Mouse (Mus musculus) cerebellum, adult 9-11 months (tissue): ENCODE measurements around the gene Rab8a.
A peak's percentile ranks its signal among the peaks of the same experiment; 100 is the strongest.

ENCODE experiments used
- DNase-seq: peaks from one replicate; pipeline ENCODE4 v3.0.0; 2022

The Rab8a gene

DNA sequence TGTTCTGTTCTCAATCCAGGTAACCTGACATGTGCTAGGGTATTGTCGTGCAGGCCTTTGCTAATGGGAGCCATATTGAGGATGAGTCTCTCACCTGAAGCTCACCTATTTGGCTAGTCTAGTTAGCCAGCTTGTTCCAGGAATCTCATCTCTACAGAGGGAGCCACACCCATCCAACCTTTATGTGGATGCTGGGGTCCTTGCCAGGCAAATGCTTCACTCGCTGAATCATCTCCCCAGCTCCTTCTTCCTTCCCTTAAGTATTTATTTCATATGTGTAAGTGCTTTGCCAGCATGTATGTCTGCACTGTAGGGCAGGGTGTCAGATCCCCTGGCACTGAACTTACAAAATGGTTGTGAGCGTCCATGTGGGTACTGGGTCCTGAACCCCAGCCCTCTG lies 14.4 kb upstream of the Rab8a start:
- no peak for DNase-seq

DNA sequence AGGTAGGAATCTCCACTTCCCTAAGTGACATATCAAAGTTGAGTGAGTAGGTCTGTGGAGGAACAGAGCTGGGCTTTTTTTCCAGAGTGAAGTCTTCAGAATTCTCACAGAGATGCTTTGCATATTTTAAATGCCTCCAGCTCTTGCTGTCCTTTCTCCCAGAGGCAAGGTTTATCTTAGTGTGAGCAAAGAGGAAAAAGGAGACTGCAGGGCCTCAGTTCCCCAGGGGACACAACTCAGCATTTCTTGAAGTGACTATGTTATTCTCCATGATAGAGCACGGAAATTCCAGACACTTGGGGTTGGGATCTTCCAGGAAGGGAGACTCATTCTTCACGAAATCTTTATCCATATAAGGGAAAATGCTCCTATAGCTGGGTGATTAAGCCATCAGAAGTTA lies 13.7 kb upstream of the Rab8a start:
- DNase-seq = no peak

DNA sequence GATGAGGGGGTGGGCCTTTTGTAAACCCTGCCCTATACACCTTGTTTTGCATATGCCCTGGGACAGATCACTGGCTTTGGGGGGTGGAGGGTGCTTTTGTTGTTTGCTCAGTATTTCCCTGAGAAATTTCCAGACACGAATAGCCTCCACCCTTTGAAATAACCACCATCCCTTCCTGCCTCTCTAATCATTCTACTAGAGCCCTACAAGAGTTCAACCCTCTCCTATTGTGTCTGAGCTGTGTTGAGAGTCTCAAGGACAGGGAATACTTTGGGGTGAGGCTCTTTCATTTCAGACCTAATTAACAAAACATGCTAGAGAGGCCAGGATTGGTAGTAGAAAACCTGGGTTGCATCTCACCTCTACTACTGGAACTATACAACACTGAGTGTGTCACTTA lies 11.9 kb upstream of the Rab8a start:
- no peak for DNase-seq

DNA sequence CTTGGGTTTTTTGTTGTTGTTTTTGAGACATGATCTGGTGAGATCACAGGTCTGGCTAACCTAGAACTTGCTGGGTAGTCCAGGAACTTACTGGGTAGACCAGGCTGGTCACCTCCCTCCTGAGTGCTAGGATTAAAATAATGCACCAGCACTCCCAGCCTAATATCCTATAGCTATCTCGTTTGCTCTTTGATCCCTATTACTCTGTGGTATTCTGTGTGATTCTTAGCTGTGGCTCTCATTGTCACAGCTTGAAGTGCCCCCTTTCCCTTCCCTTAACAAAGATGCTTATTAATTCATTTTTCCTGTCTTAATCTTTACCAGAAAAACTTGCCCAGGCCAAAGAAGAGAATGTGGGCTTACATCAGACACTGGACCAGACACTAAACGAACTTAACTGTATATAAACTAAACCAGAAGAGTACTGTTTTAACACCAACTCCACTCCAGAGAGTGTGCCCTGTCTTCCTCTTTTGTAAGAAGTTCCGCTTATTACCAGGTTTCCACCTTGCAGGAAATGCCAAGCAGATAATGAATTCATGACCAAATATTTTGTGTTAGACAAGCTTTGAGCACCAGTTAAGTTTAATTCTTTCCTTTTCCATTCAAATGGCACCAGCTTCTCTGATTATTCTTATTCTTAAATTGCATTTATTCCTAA lies 9.5 kb upstream of the Rab8a start:
- no peak for DNase-seq

GRCm38 (mm10) chr8:72153382-72153781 lies 7.6 kb upstream of the Rab8a start:
- no peak for DNase-seq

DNA sequence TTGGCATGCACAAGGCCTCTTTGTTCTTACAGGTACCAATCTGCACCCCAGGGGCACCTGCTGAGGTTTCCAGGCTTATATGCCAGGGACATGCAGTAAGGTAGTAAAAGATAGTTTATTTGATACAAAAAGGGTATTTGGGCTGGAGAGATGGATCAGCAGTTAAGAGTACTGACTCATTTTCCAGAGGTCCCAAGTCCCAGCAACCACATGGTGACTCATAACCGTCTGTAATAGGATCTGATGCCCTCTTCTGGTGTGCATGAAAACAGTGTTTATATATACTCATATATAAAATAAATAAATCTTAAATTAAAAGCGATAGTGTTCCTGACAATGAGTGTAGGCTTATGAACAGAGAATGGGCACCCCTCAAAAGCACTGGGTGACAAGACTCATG lies 2.9 kb upstream of the Rab8a start:
- no peak for DNase-seq

DNA sequence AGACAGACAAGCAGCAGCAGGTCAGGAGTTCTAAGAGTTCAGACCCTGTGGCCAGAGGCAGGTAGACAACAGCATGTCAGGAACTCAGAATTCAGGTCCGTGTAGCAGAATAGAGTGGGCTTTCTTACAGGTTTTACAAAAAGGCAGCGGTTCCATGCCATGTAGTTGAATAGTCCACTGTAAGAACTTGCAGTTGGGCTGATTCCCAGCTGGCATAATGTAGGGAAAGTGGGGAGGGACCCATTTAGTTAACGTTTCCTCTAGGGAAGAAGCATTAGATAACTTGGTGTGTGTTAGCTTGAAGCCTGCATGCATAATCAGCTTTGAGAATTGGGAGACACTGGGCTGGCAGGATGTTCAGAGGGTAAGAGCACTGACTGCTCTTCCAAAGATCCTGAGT lies 2.3 kb upstream of the Rab8a start:
- no peak for DNase-seq

DNA sequence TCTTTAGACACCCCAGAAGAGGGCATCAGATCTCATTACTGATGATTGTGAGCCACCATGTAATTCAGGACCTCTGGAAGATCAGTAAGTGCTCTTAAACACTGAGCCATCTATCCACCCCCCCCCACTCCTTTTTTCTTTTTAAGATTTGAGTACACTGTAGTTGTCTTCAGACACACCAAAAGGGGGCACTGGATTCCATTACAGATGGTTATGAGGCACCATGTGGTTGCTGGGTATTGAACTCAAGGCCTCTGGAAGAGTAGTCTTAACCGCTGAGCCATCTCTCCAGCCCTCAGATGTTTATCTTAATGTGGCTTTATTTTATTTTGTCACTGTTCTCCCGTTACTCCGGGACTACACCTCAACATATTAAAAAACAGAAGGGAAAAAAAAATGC lies 993 bp upstream of the Rab8a start:
- peak; percentile 54 for DNase-seq

DNA sequence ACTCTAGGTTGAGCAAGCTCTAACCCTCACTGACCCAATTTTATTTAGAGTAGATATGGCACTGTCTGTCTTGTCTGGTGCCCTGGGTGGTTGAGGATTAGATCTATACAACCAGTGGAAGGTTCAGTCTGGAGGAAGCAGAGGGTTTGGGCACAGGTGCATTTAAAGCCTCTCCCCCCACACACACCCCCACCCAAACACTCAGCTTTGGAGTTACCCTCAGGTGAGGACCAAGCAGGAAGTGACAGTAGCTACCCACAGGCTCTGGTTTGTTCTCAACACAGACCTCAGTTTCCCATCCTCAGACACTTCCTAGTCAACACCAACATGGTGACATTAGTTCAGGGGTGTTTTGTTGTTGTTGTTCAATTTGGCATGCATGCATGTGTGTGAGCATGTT lies 1.8 kb downstream of the Rab8a start:
- no peak for DNase-seq

DNA sequence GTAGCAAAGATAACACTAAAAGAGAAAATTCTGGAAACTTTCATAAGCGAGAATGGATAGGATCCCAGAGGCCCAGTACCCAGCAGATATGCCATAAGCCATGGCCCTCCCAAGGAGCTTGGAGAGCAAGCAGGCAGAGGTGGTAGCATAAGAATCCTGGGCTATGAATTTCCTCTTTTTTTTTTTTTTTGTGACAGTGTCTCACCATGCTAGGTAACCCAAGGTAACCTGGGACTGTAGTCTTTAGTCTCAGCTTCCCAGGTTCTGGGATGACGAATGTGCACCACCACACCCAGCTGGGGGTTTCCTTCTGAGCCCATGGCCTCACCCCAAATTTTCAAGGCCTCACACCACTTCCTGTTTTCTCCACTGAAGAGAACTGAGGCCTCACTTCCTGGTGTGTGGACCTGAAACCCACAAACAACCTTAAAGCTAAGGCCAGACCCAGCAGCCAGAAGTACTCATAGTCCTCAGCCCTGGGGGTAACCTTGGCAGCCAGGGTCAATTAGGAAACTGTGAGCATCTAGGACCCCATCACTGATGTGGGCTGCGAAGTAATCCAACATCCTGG lies 8.2 kb downstream of the Rab8a start:
- no peak for DNase-seq

DNA sequence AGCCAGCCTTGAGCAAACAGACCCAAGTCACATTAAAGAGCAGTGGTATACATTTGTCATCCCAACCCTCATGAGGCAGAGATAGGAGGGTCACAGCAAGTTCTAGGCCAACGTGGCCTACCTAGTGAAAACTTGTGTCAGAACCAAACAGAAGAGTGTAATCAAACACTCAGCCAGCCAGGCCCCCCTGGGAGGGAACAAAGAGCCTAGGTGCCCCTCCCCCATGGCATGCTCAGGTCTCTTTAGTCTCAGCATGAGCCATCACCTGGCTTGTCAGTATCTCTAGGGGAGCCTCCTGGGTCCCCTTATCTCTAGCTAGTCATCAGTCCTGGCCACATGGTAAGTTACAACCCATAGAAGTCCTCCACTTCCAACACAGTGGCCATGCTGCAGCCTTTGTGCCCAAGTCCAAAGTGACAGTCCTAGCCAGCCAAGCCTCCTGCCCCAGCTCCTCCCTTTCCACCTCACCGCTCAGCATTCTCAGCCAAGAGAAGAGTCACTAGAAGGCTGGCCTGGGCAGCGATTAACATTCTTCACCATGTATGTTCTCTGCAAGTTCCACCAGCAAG lies 8.8 kb downstream of the Rab8a start:
- DNase-seq = no peak

- peak; percentile 76 for DNase-seq
These were observed 16.4 kb downstream of the Rab8a start for GRCm38 (mm10) chr8:72177346-72177925.

GRCm38 (mm10) chr8:72183554-72184202 lies 22.7 kb downstream of the Rab8a start:
- DNase-seq = no peak

GRCm38 (mm10) chr8:72187793-72188331 lies 26.9 kb downstream of the Rab8a start:
- no peak for DNase-seq

DNA sequence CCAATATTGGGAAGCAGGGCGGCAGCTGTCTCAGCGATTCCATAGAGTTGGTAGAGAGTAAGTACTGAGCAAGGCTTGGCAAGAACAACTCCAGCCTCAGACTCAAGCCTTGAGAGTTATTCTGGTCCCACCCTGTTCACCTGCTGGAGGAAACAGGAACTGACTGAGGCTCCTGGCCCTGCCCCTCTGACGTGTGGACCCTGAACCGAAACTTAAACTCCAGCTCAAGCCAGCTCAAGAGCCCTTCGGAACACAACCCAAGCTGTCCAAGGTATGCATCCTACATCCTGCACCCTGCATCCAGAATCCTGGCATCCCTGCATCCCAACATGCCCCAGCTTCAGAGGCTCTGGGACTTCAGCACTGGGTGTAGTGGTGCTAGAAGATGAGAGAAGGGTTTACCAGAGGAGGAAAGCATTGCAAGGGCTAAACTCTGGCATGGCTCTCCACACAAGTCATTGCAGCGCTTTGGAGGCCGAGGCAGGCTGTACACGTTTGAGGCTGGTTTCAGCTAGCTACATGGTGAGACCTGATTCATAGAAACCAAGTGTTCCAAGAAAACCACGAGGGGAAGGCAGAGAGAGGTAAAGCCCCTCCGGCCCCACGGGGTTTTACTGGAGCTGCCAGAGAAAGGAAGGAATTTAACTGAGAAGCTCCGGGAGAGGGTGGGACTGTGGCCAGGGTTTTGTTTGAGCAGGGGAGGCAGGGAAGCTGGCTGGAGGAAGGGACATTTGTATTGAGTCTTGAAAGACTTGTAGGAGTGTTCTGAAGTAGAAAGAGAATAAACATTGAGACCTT lies 28.6 kb downstream of the Rab8a start, which contains the start of gene Hsh2d:
Gene Hsh2d, plus strand, starts transcription at position 222 of the 798 bp plus-strand sequence.
- DNase-seq = no peak

GRCm38 (mm10) chr8:72190215-72190539 lies 29.2 kb downstream of the Rab8a start:
- no peak for DNase-seq

DNA sequence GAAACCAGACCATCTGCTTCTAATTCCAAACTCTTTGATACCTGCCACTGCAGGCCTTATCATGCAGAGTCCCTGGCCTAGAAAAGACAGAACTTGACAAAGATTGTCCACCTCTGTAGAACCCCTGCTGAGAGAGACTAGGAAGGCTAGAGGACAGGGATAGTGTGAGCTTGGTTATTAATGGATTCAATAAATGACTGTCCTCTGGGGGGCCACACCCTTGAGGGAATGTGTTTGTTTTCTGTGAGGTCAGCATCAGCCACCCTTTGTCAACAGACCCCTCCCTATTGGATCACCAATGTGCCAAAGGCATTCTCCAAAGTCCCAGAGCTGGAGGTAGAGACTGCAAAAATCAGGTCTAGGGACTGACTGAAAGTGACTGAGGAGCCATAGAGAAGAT lies 31.1 kb downstream of the Rab8a start:
- no peak for DNase-seq

DNA sequence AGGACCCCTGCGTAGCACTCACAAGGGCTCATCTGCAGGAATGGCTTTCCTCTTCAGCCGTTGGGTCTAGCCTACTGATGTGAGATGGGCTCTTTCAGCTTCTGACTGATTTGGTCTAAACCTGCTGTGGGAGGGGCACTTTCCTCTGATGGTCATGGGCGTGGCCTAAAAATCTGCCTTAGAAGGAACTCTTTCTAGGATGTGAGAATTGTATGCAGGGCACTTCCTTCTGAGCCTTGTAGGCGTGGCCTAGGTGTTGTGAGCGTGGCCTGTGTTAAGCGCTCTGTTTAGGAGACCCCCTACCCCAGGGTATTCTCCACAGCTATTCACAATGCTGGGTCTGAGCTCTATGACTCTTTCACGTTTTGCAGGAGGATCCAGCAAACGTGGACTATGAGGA lies 37.0 kb downstream of the Rab8a start:
- no peak for DNase-seq

GRCm38 (mm10) chr8:72208582-72208981 lies 47.6 kb downstream of the Rab8a start:
- no peak for DNase-seq

GRCm38 (mm10) chr8:72210222-72210621 lies 49.2 kb downstream of the Rab8a start:
- DNase-seq = no peak

DNA sequence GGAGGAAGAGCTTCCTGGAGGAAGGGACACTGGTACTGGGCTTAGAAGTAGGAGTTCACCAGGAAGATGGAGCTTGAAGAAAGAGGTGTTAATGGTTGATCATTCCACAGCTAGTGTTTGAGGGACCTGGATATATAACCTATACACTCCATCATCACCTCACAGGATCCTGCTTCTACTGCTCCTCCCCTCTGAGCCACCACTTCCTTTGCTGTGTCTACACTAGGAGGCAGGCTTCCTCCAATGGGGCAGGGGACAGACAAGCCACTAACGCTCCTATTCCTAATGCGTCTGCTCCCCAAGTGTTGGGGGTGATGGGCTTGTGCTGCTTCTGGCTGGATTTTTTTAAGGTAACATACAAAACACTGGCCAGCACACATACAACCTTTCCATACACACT lies 49.7 kb downstream of the Rab8a start:
- DNase-seq = no peak

DNA sequence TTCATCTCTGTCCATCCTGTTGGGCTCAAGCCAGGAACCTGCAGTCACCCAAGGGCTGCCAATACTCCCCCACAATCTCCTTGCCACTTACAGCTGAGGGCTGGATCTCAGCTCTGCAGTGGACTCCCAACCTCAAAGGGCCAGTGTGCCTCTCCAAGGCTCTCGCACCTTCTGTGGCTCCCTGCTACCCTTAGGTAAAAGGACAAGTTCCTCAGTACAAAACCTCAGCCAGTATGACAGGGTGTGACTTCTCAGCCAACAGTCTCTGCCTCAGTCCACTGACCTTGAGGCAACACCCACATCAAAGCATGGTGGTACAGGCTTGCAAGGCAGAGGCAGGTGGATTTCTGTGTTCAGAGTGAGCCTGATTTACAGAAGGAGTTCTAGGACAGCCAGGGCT lies 50.8 kb downstream of the Rab8a start:
- DNase-seq = no peak

- DNase-seq = no peak
These were observed 51.8 kb downstream of the Rab8a start, which contains the start of gene Cib3 for GRCm38 (mm10) chr8:72212751-72213150. Gene Cib3, minus strand, starts transcription at chr8:72212837.
